Mouse (Mus musculus) testis, adult 2 months (tissue): ENCODE measurements around the gene Tbc1d4. TPM values are rescaled to one million over a fixed set of nuclear protein-coding genes. Genes with fewer than 3 reads are reported as not detected.

Experiments used
- H3K27ac ChIP-seq: fragments of 200-500 bp; 2 replicates; pipeline ENCODE4 v1.5.1; 2012; ENCODE audit warnings: low read depth, low read length; ENCODE audit not compliant: control insufficient read depth, insufficient read depth
- H3K27me3 ChIP-seq: fragments of 200-500 bp; 2 replicates; pipeline ENCODE4 v1.6.1; 2012; ENCODE audit warnings: mild to moderate bottlenecking, low read length, moderate library complexity; ENCODE audit not compliant: control insufficient read depth, insufficient read depth
- H3K36me3 ChIP-seq: fragments of 200-500 bp; 2 replicates; pipeline ENCODE4 v1.6.1; 2012; ENCODE audit warnings: mild to moderate bottlenecking, low read length; ENCODE audit not compliant: control insufficient read depth, insufficient read depth
- H3K4me1 ChIP-seq: fragments of 200-500 bp; 2 replicates; pipeline ENCODE4 v1.6.1; 2012; ENCODE audit warnings: low read length; ENCODE audit not compliant: control insufficient read depth, insufficient read depth
- H3K4me3 ChIP-seq: fragments of 200-500 bp; 2 replicates; pipeline ENCODE4 v1.5.1; 2012; ENCODE audit warnings: low read depth, mild to moderate bottlenecking, low read length, moderate library complexity, mixed read lengths; ENCODE audit not compliant: control insufficient read depth
- CTCF ChIP-seq: fragments of 200-500 bp; IDR thresholded peaks from 2 replicates; pipeline ENCODE4 v1.5.1; 2012; ENCODE audit warnings: low read depth, mild to moderate bottlenecking, inconsistent platforms, low read length, moderate library complexity; ENCODE audit not compliant: control insufficient read depth, insufficient read depth, insufficient replicate concordance
- POLR2A ChIP-seq: fragments of 200-500 bp; IDR thresholded peaks from 2 replicates; pipeline ENCODE4 v1.6.1; 2012; ENCODE audit warnings: low read depth, mild to moderate bottlenecking, inconsistent platforms, low read length, moderate library complexity; ENCODE audit not compliant: control insufficient read depth
- polyA plus RNA-seq: library from polyadenylated mRNA; depleted of rRNA; stranded (reverse); fragments of >200 nt; gene quantifications from 2 replicates; pipeline ENCODE4 v1.2.3, GENCODE M21; 2012

The Tbc1d4 gene
- polyA plus RNA-seq, 1 experiment, result 2.2 TPM

DNA sequence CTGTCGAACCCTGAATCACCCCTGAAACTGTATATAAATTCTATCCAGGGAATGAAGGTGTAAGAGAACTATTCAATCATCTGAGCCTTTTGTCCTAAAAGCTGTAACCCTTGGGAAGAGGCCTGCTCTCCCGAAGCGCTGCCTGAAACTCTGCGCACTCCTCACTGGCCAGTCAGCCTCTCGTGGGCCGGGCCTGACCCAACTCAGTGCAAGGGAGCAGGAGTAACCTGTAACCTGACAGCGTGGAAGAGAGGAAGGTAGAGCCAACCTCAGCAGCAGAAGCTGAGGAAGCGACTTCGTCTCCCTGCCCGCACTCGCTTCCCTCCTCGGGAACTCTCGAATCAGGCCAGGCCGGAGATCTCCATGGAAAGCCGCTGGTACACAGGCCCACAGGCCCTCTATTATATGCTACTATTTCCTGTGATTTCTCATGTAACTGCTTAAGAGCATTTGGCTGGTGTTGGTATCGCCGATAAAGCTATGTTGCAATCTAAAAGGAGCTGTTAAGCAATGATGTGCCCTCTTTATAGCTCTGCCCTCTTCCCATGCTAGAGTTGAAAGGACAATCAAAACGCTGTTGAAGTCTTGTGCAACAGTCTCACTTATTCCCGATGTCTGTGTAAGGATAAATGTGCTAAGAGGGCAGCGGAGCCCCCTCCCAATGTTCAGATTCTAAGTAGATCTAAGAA, 60.0 kb downstream of the Tbc1d4 start:
- no peak overlapping the region for H3K4me3 ChIP-seq
- H3K36me3 ChIP-seq, result no peaks in the 10 kb centered on the region
- no peaks in the 10 kb centered on the region for H3K27me3 ChIP-seq
- H3K27ac ChIP-seq, result no peak overlapping the region
- no peak for TF ChIP-seq POLR2A
- no peak for TF ChIP-seq CTCF
- H3K4me1 ChIP-seq, result no peaks in the 10 kb centered on the region; the same call in 1 of the 2 replicates

DNA sequence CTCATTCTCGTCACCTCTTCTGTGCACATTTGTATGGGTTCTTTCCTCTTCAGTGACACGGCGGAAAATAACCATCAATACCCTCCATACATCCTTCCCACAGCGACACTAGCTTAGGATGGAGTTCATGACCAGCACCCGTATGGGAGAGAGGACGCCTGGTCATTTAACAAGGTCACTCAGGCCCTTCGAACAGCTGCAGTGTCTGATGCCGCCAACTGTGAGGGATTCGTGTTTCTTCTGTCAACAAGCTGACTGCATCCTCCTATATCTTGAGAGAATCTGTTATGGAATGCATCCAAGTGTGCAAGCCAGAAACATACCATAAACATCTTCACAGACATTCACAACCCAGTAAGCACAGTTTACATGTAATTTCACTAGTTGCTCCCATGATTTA, 67.1 kb downstream of the Tbc1d4 start:
- Histone ChIP-seq H3K4me3 (no peak overlapping the region), H3K27ac (no peak overlapping the region), H3K27me3 (no peaks in the 10 kb centered on the region), H3K4me1 (no peaks in the 10 kb centered on the region), H3K36me3 (no peaks in the 10 kb centered on the region)
- TF ChIP-seq CTCF (no peak), POLR2A (no peak)

DNA sequence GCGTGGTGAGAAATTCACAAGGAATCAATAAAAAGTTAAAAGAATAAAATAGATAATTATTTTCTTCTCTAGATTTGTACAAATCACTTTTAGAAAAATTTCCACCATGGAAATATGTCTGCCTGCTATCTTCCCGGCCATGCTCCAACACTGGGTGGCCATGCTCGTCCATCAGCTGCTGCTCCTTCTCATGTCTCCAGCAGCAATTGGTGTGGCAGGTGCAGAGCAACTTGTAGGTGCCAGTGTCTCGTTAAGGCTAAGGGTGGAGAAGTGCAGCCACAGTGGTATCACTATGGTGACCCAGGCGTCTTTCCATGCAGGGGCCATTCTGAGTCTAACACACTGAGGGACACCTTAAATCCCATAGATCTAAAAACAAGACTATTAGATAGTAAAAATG, 67.8 kb downstream of the Tbc1d4 start:
- Histone ChIP-seq H3K27me3 (no peaks in the 10 kb centered on the region), H3K36me3 (no peaks in the 10 kb centered on the region), H3K4me1 (no peaks in the 10 kb centered on the region), H3K4me3 (no peak overlapping the region), H3K27ac (no peak overlapping the region)
- TF ChIP-seq CTCF, result no peak
- TF ChIP-seq POLR2A, result no peak

DNA sequence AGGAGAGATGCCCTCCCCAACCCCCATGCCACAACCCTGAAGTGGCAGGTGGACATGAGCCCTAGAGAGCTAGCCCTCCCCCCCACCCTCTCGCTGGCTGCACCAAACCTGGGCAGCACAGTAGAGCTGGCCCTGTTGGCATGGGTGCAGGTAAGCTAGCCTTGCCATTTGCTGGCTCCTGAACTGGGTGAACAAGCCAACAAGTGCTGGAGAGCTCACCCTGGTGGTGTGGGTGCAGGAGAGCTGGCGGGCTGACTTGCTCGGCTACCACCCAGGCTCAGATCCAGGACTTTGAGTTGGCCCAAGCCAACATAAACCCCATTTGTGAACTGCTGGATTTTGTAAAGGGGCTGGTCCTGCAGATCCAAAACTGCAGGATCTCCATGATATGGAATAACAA, 68.5 kb downstream of the Tbc1d4 start:
- Histone ChIP-seq H3K4me3 (no peak overlapping the region), H3K27me3 (no peaks in the 10 kb centered on the region), H3K27ac (no peak overlapping the region), H3K4me1 (no peaks in the 10 kb centered on the region), H3K36me3 (no peaks in the 10 kb centered on the region)
- no peak for TF ChIP-seq POLR2A
- no peak for TF ChIP-seq CTCF

DNA sequence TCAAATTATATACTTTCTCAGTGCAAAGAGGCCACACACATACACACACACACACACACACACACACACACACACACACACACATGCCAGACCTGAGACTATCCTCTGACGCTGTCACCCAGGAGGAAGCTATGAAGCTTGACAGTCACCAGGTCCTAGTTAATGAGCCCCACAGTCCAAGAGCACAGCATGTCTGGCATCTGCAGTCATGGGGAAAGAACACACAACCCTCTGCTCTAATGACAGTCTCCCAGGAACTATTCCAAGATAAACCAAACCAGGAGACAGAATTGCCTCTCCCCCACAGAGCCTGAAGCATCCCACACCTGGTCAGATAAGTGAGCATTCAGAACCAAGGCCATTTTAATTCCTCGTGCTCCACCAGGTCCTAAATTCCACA, 71.1 kb downstream of the Tbc1d4 start:
- Histone ChIP-seq H3K4me3 (no peak overlapping the region), H3K27ac (no peak overlapping the region), H3K36me3 (no peaks in the 10 kb centered on the region), H3K4me1 (no peaks in the 10 kb centered on the region), H3K27me3 (no peaks in the 10 kb centered on the region)
- TF ChIP-seq POLR2A (no peak), CTCF (no peak)

DNA sequence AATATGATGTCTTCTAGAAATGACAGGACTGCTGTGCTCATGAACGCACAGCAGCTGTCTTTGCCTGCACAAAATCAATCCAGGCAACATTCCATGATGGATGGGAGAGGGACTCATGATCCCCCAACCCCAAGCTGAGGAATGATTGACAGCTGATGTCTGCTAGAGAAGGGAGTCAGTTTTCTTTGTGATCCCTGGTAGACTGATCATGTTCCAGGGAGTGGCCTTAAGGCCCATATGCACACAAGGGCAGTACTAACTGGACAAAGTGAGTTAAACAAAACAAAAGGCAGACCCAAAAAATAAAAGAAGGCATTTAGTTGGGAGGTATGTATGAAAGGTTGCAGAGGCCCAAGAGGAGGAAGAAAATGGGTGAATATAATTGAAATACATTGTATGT, 71.6 kb downstream of the Tbc1d4 start:
- H3K36me3 ChIP-seq, result no peaks in the 10 kb centered on the region
- no peak overlapping the region for H3K27ac ChIP-seq
- no peak overlapping the region for H3K4me3 ChIP-seq
- TF ChIP-seq POLR2A (no peak), CTCF (no peak)
- H3K27me3 ChIP-seq, result no peaks in the 10 kb centered on the region
- H3K4me1 ChIP-seq, result no peaks in the 10 kb centered on the region

DNA sequence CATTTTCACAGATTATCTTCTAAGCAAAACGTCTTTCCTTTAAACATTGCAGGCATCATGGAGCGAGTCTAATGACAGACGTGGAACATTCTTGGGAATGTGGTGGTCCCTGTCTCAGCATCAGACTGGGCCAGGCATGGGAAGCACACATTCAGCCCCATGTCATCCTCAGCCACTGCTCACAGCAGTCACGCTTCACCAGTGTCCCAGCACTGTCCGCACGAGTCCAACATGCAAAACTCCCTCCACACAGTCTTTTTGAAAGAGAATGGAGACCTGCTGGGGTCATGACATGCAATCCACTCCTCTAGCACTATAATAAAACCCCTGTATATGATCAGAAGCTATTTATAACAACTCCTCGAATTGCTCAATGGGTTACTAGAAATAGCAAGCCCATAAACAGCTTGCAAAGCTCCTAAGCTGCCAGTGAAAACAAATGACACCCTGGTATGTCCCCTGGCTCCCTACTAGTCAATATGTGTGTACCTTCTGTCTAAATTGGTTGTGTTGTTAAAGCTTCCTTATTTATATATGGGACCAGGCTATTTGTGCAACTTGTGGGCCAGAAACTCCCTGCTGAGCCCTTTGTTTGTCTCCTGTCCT, 76.8 kb downstream of the Tbc1d4 start:
- H3K27me3 ChIP-seq, result no peaks in the 10 kb centered on the region
- H3K36me3 ChIP-seq, result no peaks in the 10 kb centered on the region
- H3K27ac ChIP-seq, result no peak overlapping the region
- H3K4me1 ChIP-seq, result no peaks in the 10 kb centered on the region
- no peak overlapping the region for H3K4me3 ChIP-seq
- no peak for TF ChIP-seq CTCF
- no peak for TF ChIP-seq POLR2A

DNA sequence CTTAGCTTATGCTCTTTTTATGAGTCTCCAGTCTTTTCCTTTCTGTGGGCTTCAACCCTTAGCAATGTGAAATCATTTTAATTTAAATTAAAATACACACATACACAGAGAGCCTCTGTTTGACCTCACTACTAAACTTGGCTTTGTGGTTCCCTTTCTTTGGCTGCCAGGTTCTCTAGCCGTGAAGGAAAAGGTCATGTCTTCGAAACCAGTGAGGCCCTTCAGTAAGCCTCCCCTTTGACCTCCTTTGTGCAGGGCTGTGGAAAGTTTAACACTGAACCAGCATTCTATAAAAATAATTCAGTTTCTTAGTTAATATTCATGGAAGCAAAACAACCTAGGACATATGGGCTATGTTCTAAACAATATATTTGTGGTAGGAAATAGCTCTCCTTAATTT, 78.5 kb downstream of the Tbc1d4 start:
- H3K4me3 ChIP-seq, result no peak overlapping the region
- TF ChIP-seq POLR2A (no peak), CTCF (no peak)
- H3K36me3 ChIP-seq, result no peaks in the 10 kb centered on the region
- no peaks in the 10 kb centered on the region for H3K27me3 ChIP-seq
- no peaks in the 10 kb centered on the region for H3K4me1 ChIP-seq
- no peak overlapping the region for H3K27ac ChIP-seq
